Mouse (Mus musculus) duodenum, adult 2 months (tissue): ENCODE results near the gene Arhgap21. TPM values are rescaled to one million over a fixed set of nuclear protein-coding genes. Genes with fewer than 3 reads are reported as not detected.

Source experiments
- polyA plus RNA-seq: library from polyadenylated mRNA; depleted of rRNA; stranded (reverse); fragments of >200 nt; gene quantifications from 2 replicates; pipeline ENCODE4 v1.2.3, GENCODE M21; 2012; ENCODE audit warnings: low replicate concordance; rRNA removed

Gene Arhgap21
- 5.0 and 9.8 TPM in 2 replicates for polyA plus RNA-seq

GRCm38 (mm10) chr2:20968441-20969200 is at the start of gene Arhgap21:
Gene Arhgap21, minus strand, starts transcription at chr2:20968881.

Other genes starting within 250 kb of the Arhgap21 start
- gene Enkur, start 236.5 kb upstream of the Arhgap21 start, polyA plus RNA-seq, result not detected in 2 replicates
- 0.39 and 0.84 TPM in 2 replicates for gene Thnsl1, start 236.8 kb upstream of the Arhgap21 start, polyA plus RNA-seq